Mouse (Mus musculus) heart, embryonic 11.5 days (tissue): Measurements from ENCODE around the gene Otx1. TPM values are rescaled to one million over a fixed set of nuclear protein-coding genes. Genes with fewer than 3 reads are reported as not detected.

Experiments used
- ATAC-seq: fragments of 200-750 bp; cut with Nextera tagmentation; replicated peaks from 2 replicates; pipeline ENCODE4 v1.8.0; 2017; ENCODE audit warnings: moderate library complexity; ENCODE audit not compliant: insufficient number of reproducible peaks, low FRiP score, low TSS enrichment
- H3K27ac ChIP-seq: fragments of 300-500 bp; sonication (generic); 2 replicates; pipeline ENCODE4 v1.5.1; 2014; ENCODE audit warnings: mild to moderate bottlenecking, low read depth, low read length
- H3K27me3 ChIP-seq: fragments of 300-500 bp; sonication (generic); 2 replicates; pipeline ENCODE4 v1.6.1; 2014; ENCODE audit warnings: mild to moderate bottlenecking, low read length, mixed read lengths; ENCODE audit not compliant: control insufficient read depth, insufficient read depth
- H3K36me3 ChIP-seq: fragments of 300-500 bp; sonication (generic); 2 replicates; pipeline ENCODE4 v1.6.1; 2014; ENCODE audit warnings: mild to moderate bottlenecking, low read length, moderate library complexity, mixed read lengths; ENCODE audit not compliant: control insufficient read depth, insufficient read depth
- H3K4me1 ChIP-seq: fragments of 300-500 bp; sonication (generic); 2 replicates; pipeline ENCODE4 v1.6.1; 2014; ENCODE audit warnings: low read length; ENCODE audit not compliant: control insufficient read depth, insufficient read depth
- H3K4me2 ChIP-seq: fragments of 300-500 bp; sonication (generic); 2 replicates; pipeline ENCODE4 v1.6.1; 2014; ENCODE audit warnings: mild to moderate bottlenecking, moderate library complexity
- H3K4me3 ChIP-seq: fragments of 300-500 bp; sonication (generic); 2 replicates; pipeline ENCODE4 v1.5.1; 2014; ENCODE audit warnings: low read depth, low read length
- H3K9ac ChIP-seq: fragments of 300-500 bp; sonication (generic); 2 replicates; pipeline ENCODE4 v1.6.1; 2014; ENCODE audit warnings: mild to moderate bottlenecking, low read depth, low read length, moderate library complexity
- H3K9me3 ChIP-seq: fragments of 300-500 bp; sonication (generic); replicated peaks from 2 replicates; pipeline ENCODE4 v1.6.1; 2016; ENCODE audit warnings: low read length; ENCODE audit not compliant: control insufficient read depth
- WGBS: fragments of 180-500 bp; shearing (Covaris S2); extraction: QIAGEN DNeasy Blood & Tissue Kit; methylation state at CpG from one replicate; pipeline ENCODE4 v1.1.7; 2014; ENCODE audit not compliant: insufficient replicate concordance; 5-methylcytosine and 5-hydroxymethylcytosine counted together
- polyA plus RNA-seq: library from polyadenylated mRNA; unstranded; fragments of >200 nt; fragmentation: Nextera tagmentation; extraction: Ambion mirVana; gene quantifications from 2 replicates; pipeline ENCODE4 v1.2.1, GENCODE M21; 2014

Otx1 gene
- polyA plus RNA-seq, 1 experiment from 2014 or later = 0.40 TPM

DNA sequence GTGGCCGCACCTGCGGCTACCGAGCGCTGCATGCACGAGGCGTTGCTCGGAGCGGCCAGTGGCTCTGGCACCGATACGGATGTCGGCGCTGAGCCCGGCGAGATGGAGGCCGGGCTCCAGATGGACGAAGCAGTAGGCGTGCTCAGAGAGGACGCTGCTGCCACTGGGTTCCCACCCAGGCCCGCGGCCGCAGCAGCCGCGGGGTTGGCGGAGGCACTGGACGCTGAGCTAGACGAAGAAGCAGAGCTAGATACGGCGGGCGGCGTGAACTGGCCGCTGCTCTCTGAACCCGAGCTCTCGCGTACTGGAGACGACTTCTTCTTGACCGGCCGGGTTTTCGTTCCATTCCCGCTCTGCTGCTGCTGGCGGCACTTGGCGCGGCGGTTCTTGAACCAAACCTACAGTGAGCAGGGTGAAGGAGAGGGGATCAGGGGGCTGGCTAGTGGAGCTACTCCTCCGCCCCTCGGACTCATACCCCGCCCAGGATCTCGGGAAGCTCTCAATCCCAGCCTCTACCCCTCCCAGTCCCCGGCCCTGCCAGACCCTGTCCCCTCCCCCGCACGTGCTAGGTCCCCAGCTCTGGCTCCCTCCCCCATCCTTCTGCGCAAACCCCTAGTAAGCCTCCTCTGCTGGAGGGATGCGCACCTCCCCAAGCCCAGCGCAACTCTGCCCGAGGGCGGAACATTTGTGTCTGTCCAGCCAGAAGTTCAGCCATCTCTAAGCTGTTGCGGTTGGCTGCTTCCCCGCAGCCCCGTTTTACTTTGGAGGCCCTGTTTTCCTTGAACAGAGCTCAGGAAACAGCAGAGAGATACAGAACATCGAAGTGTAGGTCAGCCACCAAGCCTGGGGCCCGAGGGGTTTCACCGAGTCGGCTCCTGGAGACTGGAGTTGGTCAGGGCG lies 5.8 kb downstream of the Otx1 start:
- Histone ChIP-seq H3K9ac (no peak overlapping the region), H3K27ac (no peak overlapping the region), H3K4me3 (peak overlapping the region; percentile 33), H3K4me2 (peak overlapping the region; percentile 65), H3K27me3 (peaks cover 80% of the 10 kb centered on the region), H3K36me3 (no peaks in the 10 kb centered on the region), H3K4me1 (peaks cover 11% of the 10 kb centered on the region; the same call in 1 of the 2 replicates), H3K9me3 (no peaks in the 10 kb centered on the region)
- under 1% methylated on average over 55 of the region's 63 CpGs for WGBS
- no peak for ATAC-seq

DNA sequence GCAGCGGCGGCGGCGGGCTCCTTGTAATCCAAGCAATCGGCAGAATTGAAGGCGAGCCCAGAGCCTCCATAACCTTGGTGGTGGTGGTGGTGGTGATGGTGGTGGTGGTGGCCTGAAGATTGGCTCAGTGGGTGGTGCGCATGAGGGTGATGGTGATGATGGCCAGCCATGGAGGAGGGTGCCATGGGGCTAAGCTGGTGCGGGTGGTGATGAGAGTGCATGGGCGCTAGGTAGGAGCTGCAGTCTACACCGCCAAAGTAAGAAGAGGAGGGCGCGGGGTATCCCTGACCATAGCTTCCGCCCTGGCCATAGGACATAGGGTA lies 6.4 kb downstream of the Otx1 start:
- no peaks in the 10 kb centered on the region for H3K36me3 ChIP-seq
- peaks cover 11% of the 10 kb centered on the region; the same call in 1 of the 2 replicates for H3K4me1 ChIP-seq
- WGBS = 3% methylated on average over 13 of the region's 13 CpGs
- no peak overlapping the region for H3K27ac ChIP-seq
- H3K4me2 ChIP-seq = peak overlapping the region; percentile 65
- H3K4me3 ChIP-seq = peak overlapping the region; percentile 33
- no peak for ATAC-seq
- no peak overlapping the region for H3K9ac ChIP-seq
- no peaks in the 10 kb centered on the region for H3K9me3 ChIP-seq
- peaks cover 81% of the 10 kb centered on the region for H3K27me3 ChIP-seq

DNA sequence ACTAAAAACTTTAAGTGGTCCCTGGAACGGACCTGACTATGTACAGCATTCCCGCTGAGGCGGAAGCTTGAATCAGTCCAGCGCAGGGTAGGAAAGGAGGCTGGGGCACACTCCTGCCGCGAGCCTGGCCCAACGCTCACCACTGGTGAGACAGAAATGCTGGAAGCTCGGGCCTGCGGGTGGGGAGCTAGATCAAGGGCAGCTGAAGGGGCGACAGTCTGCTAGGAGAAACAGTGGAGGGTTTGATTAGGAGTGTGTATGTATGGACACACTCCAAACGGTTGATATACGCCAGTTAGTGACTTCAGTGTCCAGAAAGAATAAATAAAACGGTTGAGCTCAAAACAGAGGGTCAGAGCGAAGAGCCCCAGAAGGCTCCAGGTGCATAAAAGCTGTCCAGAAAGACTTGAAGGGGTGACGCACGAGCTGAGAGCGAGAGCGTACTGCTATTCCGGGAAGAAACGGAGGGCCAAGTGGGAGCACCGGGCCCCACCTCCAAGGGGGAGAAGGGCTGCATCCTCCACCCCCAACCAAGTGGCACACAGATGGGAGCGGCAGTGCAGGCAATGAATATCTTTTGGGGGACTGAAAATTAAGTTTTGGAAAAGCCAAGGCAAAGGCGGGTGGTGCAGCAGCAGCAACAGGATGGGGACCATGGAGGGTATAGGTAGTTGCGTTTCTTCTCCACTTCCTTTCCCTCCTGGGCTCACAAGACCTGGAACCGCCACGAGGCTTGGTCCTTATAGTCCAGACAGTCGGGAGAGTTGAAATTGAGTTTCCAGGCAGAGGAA lies 7.0 kb downstream of the Otx1 start:
- Histone ChIP-seq H3K4me2 (peak overlapping the region; percentile 65), H3K27me3 (peaks cover 80% of the 10 kb centered on the region), H3K9ac (no peak overlapping the region)

DNA sequence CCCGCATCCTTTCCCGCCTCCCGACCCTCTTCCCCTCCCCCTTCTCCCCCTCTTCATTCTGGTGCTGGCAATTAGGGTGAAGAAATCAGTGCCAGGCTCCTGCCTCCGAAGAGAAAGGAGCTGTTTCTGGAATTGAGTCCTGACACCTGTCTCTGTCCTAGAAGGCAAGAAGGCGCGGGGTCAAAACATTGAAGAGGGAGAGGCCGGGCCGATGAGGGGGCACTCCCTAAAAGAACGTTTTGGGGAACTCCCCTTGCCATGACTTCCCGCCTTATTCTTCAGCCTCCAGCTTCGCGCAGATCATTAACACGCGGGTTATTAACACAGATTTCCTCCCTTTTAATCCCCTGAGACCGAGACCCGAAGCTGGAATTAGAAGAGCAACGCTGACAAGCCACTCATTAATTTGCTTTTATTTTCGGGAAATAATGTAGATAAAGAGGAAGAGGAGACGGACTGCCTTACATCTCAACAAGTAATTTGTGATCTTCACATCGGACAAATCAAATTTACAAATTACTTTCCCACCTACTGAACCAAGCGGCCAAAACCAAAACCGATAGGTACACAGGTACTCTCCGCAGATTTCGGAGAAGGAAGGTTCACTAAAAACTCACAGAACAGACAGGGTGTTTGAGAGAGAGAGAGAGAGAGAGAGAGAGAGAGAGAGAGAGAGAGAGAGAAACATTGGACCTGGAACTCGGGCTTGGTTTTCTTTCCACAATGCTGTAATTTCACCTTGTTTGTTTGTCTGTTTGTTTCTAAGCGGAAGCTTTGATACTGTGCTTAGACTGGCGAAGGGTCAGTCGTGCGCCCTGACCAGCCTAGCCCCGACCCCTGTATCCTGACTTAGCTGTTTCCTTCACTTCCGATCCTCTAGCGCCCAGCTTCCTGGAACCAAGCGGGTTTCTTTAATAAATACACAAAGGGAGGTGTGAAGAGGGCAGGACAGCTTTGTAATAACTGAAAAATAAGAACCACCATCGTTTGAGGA lies 8.0 kb downstream of the Otx1 start:
- Histone ChIP-seq H3K27me3 (peaks cover 74% of the 10 kb centered on the region), H3K4me2 (no peak overlapping the region), H3K9me3 (no peaks in the 10 kb centered on the region), H3K4me1 (peaks cover 11% of the 10 kb centered on the region; the same call in 1 of the 2 replicates), H3K36me3 (no peaks in the 10 kb centered on the region), H3K9ac (no peak overlapping the region), H3K4me3 (no peak overlapping the region), H3K27ac (no peak overlapping the region)
- ATAC-seq = no peak
- 3% methylated on average over 34 of the region's 34 CpGs for WGBS

More for the DNA sequence above, 7.0 kb downstream of the Otx1 start:
- peak overlapping the region; percentile 33; the same call in 1 of the 2 replicates for H3K4me3 ChIP-seq
- peaks cover 11% of the 10 kb centered on the region; the same call in 1 of the 2 replicates for H3K4me1 ChIP-seq
- no peak for ATAC-seq
- H3K9me3 ChIP-seq = no peaks in the 10 kb centered on the region
- 3% methylated on average over 27 of the region's 27 CpGs for WGBS
- H3K27ac ChIP-seq = no peak overlapping the region
- H3K36me3 ChIP-seq = no peaks in the 10 kb centered on the region

DNA sequence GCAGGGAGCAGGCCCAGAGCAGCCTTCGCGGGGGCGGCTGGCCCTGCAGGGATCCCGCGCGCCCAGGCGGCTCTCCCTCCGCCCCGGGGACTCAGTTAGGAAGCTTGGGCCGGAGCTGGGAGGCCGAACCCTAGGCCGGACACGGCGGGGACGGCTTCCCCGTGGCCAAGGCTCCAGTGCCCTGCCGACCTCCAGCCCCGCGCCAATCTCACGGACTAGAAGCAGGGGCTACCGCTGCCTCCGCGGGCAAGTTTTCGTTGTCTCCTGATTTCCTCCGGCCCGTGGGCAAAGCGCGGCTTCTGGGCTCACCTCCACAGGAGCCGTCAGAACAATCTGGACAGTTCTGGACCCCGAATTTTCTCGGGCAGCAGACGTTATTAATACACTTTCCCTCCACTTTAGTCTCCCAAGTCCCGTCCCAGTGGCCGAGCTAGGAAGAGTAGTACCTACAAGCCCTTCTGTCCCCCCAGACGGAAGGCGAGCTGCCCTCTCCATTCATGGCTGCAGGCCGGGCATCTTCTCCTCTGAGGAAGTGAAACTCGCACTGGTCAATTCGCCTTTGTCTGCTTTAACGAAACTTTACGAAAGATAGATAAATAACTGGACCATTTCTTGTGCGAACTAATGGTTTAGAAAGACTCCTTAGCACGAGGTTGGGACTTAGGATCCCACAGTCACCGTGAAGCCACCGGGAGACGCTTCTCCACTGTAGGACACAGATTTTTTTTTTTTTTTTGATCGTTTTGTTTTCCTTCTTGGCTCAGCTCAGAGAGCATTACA lies 8.9 kb downstream of the Otx1 start:
- Histone ChIP-seq H3K4me3 (peak overlapping the region; percentile 21), H3K4me1 (peaks cover 11% of the 10 kb centered on the region; the same call in 1 of the 2 replicates), H3K27me3 (peaks cover 71% of the 10 kb centered on the region), H3K9me3 (no peaks in the 10 kb centered on the region), H3K9ac (no peak overlapping the region), H3K27ac (no peak overlapping the region), H3K4me2 (peak overlapping the region; percentile 38; the same call in 1 of the 2 replicates), H3K36me3 (no peaks in the 10 kb centered on the region)
- ATAC-seq = peak; percentile 16; the same call in 1 of the 2 replicates
- WGBS = under 1% methylated on average over 47 of the region's 47 CpGs

DNA sequence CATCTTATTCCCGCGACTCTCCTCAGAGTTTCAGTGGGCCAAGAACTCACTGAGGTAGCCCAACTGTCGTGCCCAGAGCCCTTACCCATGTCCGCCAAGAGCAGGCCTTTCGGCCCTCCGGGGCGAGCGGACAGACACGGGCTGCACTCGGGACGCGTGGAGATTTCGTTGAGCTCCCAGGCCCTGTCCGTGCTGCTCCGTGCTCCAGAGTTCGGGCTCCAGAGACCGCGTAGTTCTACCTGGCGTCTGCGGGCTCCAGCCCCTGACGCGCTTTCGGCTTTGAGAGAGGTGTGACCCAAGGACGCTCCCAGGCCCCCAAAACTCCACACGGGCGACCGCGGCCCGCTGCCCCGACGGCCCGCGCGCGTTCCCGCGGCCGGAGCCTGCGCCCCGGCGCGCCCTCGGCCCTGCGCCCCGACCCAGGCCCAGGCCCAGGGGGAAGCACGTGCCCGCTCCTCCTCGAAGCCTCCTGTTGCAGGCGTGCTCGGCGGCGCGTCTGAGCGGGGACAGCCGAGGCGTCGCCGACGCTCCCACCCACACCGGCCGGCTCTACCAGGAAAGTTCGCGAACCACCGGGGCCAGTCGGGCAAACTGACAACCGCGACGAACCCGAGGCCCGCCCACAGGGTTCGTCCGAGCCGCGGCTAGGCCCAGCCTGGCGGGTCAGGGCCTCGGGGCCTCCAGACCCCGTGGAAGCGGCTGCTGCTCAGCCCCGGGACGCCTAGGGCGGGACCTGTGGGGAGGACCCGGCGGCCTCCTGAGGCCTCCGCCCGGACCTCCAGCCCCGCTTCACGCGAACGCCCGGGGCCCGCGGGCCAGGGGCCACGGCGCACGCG lies 9.7 kb downstream of the Otx1 start:
- peaks cover 65% of the 10 kb centered on the region for H3K27me3 ChIP-seq
- 1% methylated on average over 96 of the region's 96 CpGs for WGBS
- H3K9ac ChIP-seq = no peak overlapping the region
- H3K27ac ChIP-seq = no peak overlapping the region
- ATAC-seq = peak; percentile 51
- peak overlapping the region; percentile 38 for H3K4me2 ChIP-seq
- H3K36me3 ChIP-seq = no peaks in the 10 kb centered on the region
- no peaks in the 10 kb centered on the region for H3K9me3 ChIP-seq
- H3K4me3 ChIP-seq = peak overlapping the region; percentile 21
- peaks cover 11% of the 10 kb centered on the region; the same call in 1 of the 2 replicates for H3K4me1 ChIP-seq

DNA sequence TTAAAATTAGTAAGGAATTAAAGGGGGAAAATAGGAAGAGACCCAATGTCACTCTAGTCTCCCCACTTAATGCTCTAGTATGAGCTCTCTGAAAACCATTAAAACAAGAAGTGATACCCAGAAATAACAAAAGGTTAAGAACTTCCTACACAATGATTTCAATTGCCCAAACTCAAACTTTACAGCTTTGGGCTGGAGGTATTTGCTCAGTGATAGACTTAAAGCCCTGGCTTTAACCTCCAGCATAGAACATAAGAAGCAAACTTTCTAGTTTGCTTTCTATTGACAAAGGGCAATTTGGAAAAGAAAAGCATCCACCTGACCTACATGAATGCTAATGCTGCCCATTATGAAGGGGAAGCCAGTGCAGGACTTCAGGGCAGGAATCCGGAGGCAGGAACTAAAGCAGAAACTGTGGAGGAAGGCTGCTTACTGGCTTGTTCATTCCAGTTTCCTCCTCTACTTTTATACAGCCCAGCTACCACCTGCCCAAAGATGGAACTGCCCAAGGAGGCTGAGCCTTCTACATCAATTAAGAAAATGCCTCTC lies 14.2 kb downstream of the Otx1 start:
- no peak for ATAC-seq
- WGBS = 88% methylated on average over 1 of the region's 1 CpGs
- Histone ChIP-seq H3K27ac (no peak overlapping the region), H3K4me1 (peaks cover 6% of the 10 kb centered on the region; the same call in 1 of the 2 replicates), H3K27me3 (peaks cover 30% of the 10 kb centered on the region), H3K9me3 (no peaks in the 10 kb centered on the region), H3K4me2 (no peak overlapping the region), H3K36me3 (no peaks in the 10 kb centered on the region), H3K9ac (no peak overlapping the region), H3K4me3 (no peak overlapping the region)
